Mouse (Mus musculus) heart, embryonic 14.5 days (tissue): ENCODE results near the gene Gcfc2. TPM values are rescaled to one million over a fixed set of nuclear protein-coding genes. Genes with fewer than 3 reads are reported as not detected.

ENCODE experiments used
- ATAC-seq: fragments of 200-750 bp; cut with Nextera tagmentation; 2 replicates; pipeline ENCODE4 v1.8.0; 2017; ENCODE audit warnings: low read depth, moderate TSS enrichment; ENCODE audit not compliant: insufficient number of reproducible peaks, insufficient read depth, low FRiP score
- H3K27ac ChIP-seq, 2 experiments: fragments of 200-500 bp in 1 of 2; fragments of 300-500 bp in 1 of 2; sonication (generic) in 1 of 2; replicated peaks in 1 of 2; 2 replicates each; pipeline ENCODE4 v1.5.1; 2012 to 2014; ENCODE audit warnings: low read depth in 2 of 2, low read length in 2 of 2, control low read depth in 1 of 2, mild to moderate bottlenecking in 1 of 2, mixed read lengths in 1 of 2; ENCODE audit not compliant: control insufficient read depth in 1 of 2, insufficient read depth in 1 of 2
- H3K27me3 ChIP-seq: fragments of 300-500 bp; sonication (generic); 2 replicates; pipeline ENCODE4 v1.6.1; 2014; ENCODE audit warnings: mild to moderate bottlenecking, low read length, control low read depth; ENCODE audit not compliant: control insufficient read depth, insufficient read depth
- H3K36me3 ChIP-seq: fragments of 300-500 bp; sonication (generic); 2 replicates; pipeline ENCODE4 v1.6.1; 2014; ENCODE audit warnings: mild to moderate bottlenecking, control low read depth, low read length, mixed read lengths; ENCODE audit not compliant: control insufficient read depth, insufficient read depth
- H3K4me1 ChIP-seq, 2 experiments: fragments of 200-500 bp in 1 of 2; fragments of 300-500 bp in 1 of 2; sonication (generic) in 1 of 2; 2 replicates each; pipeline ENCODE4 v1.6.1; 2012 to 2014; ENCODE audit warnings: low read length in 2 of 2, control low read depth in 1 of 2, mixed read lengths in 1 of 2; ENCODE audit not compliant: control insufficient read depth in 2 of 2, insufficient read depth in 2 of 2
- H3K4me2 ChIP-seq: fragments of 300-500 bp; sonication (generic); 2 replicates; pipeline ENCODE4 v1.6.1; 2014; ENCODE audit warnings: mild to moderate bottlenecking, low read length
- H3K4me3 ChIP-seq, 2 experiments: fragments of 200-500 bp in 1 of 2; fragments of 300-500 bp in 1 of 2; sonication (generic) in 1 of 2; 2 replicates each; pipeline ENCODE4 v1.5.1; 2012 to 2014; ENCODE audit warnings: low read length in 2 of 2, mild to moderate bottlenecking in 2 of 2, control low read depth in 1 of 2, low read depth in 1 of 2, moderate library complexity in 1 of 2; ENCODE audit not compliant: control insufficient read depth in 1 of 2, insufficient read depth in 1 of 2
- H3K9ac ChIP-seq: fragments of 300-500 bp; sonication (generic); 2 replicates; pipeline ENCODE4 v1.6.1; 2014; ENCODE audit warnings: mild to moderate bottlenecking, low read length
- H3K9me3 ChIP-seq: fragments of 300-500 bp; sonication (generic); 2 replicates; pipeline ENCODE4 v1.6.1; 2016; ENCODE audit warnings: low read length, control low read depth; ENCODE audit not compliant: control insufficient read depth
- WGBS: fragments of 180-500 bp; shearing (Covaris S2); extraction: QIAGEN DNeasy Blood & Tissue Kit; methylation state at CpG from one replicate; pipeline ENCODE4 v1.1.7; 2014; 5-methylcytosine and 5-hydroxymethylcytosine counted together
- polyA plus RNA-seq: library from polyadenylated mRNA; unstranded; fragments of >200 nt; fragmentation: Nextera tagmentation; extraction: Ambion mirVana; gene quantifications from 2 replicates; pipeline ENCODE4 v1.2.1, GENCODE M21; 2014

Gene Gcfc2
- polyA plus RNA-seq, result 6.5 and 7.0 TPM in 2 replicates

DNA sequence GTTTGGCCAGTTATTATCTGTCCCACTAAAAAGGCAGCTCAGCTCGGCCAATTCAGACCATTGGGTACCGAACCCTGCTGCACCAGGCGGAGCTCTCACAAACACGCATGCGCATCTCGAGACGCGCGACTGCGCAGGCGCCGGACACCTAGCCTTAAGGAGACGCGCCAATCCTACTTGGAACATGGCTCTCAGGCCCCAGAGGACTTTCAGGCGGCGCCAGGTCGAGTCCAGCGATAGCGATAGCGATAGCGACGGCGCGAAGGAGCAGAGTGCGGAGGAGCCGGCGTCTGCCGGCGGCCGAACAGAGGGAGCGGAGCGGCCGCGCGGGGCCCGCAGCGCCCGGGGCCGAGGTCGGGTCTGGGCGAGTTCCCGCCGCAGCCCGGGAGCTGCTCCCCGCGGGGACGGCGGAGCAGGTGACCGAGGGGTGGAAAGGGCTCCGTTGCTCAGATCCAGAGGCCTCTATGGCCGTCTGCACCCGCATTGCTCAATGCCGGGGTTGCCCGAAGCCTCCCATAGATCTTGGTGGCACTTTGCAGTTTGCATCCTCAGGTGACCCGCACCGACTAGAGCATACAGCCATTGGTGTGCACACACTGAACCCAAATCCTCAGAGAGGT lies at the start of gene Gcfc2:
TSS of gene Gcfc2 (plus strand) at position 147 of the 620 bp plus-strand sequence.
- peak within 1 kb of the TSS; percentile 70 for H3K4me2 ChIP-seq
- peak within 1 kb of the TSS; percentile 84 to 87 for H3K4me3 ChIP-seq
- WGBS, result under 1% methylated on average over 56 of the region's 56 CpGs
- peaks cover 33% of the 10 kb centered on the region for H3K36me3 ChIP-seq
- H3K9ac ChIP-seq, result peak within 1 kb of the TSS; percentile 92
- peak within 1 kb of the TSS; percentile 10 to 14; a peak in 2 of 4 replicates for H3K27ac ChIP-seq
- H3K4me1 ChIP-seq, result peaks cover 0 to 11% of the 10 kb centered on the region in 2 experiments; a peak in 1 of 4 replicates
- ATAC-seq, result peak; percentile 87
- no peaks in the 10 kb centered on the region for H3K27me3 ChIP-seq
- no peaks in the 10 kb centered on the region for H3K9me3 ChIP-seq

DNA sequence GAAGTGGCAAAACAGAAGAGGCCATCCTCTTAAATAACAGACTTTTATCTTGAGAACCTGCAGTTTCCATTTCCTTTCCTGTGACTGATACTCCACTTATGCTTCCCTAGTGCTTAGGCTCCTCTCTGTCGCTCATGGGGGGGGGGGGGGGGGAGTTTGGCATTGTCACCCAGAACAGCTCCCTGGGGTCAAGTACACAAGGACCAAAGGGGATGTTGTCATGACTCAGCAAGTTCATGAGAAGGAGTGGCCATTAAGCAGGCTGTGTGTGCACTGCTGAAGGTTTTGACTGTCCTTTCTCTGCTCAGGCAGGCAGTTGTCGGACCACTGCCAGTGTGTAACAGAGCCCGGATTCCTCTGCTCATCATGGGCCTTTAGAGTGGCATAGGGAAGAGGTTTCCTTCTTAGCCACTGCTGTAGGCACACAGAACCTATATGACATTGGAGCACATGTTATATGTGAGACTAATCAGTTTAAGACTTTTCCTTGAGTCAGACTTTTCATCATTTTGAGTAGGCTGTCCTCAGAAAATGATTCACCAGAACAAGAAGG lies 27.7 kb upstream of the Gcfc2 start:
- ATAC-seq, result no peak
- no peaks in the 10 kb centered on the region for H3K36me3 ChIP-seq

DNA sequence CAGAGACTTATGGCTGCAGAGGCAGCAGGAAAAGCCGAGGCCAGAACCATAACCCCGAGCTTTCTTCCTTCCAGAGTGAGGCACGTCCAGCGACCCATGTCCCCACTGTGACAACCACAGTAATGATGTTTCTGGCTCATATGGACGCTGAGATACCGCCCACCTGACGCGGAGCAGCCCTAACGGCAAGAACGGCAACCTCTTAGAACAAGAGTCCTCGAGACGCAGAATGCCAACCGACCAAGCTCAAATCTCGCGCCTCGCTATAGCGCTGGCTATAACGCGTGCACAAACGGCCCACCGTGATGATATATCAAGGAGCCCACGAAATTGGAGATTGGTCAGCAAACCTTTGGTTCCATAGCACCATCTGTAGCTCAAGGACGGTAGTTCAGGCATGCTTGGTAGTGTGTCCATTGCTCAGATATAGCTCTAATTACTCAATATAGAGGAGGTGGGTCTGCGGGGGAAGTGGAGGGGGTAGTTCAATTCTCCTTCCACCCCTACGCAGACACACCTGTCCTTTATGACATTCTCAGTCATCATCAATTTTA lies 13.1 kb upstream of the Gcfc2 start:
- ATAC-seq, result no peak
- H3K27me3 ChIP-seq, result no peaks in the 10 kb centered on the region
- H3K27ac ChIP-seq, result no peak overlapping the region
- no peaks in the 10 kb centered on the region for H3K36me3 ChIP-seq
- H3K4me2 ChIP-seq, result no peak overlapping the region
- WGBS, result 80% methylated on average over 25 of the region's 25 CpGs
- H3K4me3 ChIP-seq, result no peak overlapping the region
- H3K9ac ChIP-seq, result no peak overlapping the region
- H3K9me3 ChIP-seq, result no peaks in the 10 kb centered on the region
- no peaks in the 10 kb centered on the region for H3K4me1 ChIP-seq

More for the DNA sequence above, 27.7 kb upstream of the Gcfc2 start:
- Histone ChIP-seq H3K9me3 (no peaks in the 10 kb centered on the region), H3K9ac (no peak overlapping the region), H3K4me3 (no peak overlapping the region), H3K27ac (no peak overlapping the region), H3K4me2 (no peak overlapping the region), H3K4me1 (no peaks in the 10 kb centered on the region), H3K27me3 (no peaks in the 10 kb centered on the region)
- WGBS, result 33% methylated on average over 3 of the region's 3 CpGs

DNA sequence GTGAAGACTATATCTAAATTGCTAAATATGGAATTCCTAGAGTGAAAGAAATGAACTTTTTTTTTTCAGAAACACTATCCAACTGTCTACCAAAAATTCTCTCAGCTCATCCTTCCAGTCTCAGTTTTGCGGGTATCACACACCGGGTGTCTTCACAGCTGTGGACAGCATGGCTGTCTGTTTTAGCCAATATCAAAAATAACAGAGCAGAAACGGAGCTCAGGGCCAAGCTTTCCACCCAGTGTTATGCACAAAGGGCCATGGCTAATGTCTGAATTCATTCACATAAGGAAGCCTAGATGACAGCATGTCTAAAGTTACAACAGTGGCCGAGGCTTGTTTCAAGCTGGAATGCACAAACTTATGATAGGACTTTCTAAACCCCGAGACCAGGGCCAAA lies 12.2 kb upstream of the Gcfc2 start:
- ATAC-seq, result no peak
- Histone ChIP-seq H3K4me2 (no peak overlapping the region), H3K9ac (no peak overlapping the region), H3K4me1 (no peaks in the 10 kb centered on the region), H3K36me3 (no peaks in the 10 kb centered on the region), H3K4me3 (no peak overlapping the region), H3K27me3 (no peaks in the 10 kb centered on the region), H3K27ac (no peak overlapping the region), H3K9me3 (no peaks in the 10 kb centered on the region)
- WGBS, result 67% methylated on average over 5 of the region's 5 CpGs

DNA sequence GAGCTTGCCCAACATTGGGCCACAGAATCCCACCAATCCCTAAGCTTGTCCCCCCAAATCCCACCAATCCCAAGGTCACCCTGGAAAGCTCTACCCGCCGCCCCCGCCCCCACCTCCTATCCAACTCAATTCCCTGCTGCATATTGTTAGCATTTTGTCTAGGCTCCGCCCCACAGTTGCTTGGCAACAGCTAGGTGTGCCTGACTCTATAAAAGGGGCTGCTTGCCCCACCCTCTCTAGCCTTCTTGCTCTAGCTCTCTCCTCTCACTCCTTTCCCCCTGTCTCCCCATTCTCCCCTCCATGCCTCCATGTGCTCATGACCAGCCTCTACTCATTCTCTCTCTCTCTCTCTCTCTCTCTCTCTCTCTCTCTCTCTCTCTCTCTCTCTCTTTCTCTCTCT lies 11.8 kb upstream of the Gcfc2 start:
- no peak overlapping the region for H3K9ac ChIP-seq
- no peak overlapping the region for H3K4me2 ChIP-seq
- 81% methylated on average over 4 of the region's 4 CpGs for WGBS
- H3K4me1 ChIP-seq, result no peaks in the 10 kb centered on the region
- H3K9me3 ChIP-seq, result no peaks in the 10 kb centered on the region
- no peaks in the 10 kb centered on the region for H3K27me3 ChIP-seq
- ATAC-seq, result no peak
- H3K4me3 ChIP-seq, result no peak overlapping the region
- H3K27ac ChIP-seq, result no peak overlapping the region
- no peaks in the 10 kb centered on the region for H3K36me3 ChIP-seq

DNA sequence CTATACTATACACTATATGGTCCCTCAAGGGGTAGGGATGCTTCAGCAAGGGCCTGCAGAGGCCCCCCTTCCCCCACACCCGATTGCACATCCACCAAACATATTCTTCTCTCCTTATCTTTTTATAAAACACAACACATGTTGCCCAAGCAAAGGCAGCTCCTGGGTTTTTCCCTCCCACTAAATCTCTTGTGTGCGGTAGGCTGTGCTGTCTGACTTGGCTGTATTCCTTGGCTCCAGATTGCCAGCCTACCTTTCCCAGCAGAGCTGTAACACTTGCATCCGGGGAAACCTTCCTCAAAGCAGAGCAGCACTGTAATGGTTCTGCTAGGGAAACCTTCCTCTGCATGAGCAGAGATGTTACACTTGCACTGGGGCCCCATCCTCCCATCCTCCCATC lies 11.3 kb upstream of the Gcfc2 start:
- no peak for ATAC-seq

DNA sequence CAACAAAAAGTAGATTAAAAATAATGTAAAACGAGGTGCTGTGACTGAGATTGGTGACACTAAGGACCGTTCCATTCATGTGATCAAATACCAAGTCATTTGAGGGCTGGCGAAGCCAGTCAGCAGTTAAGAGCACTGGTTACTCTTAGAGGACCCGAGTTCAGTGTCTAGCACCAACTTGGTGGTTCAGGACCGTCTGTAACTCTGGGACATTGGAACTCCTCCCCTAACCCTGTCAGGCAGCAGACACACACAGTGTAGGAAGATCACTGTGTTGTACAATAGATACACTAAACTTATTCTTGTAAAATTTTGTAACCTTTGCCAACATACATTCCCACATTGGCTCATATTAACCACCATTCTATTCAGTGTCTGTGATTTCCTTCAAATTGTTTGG lies 835 bp downstream of the Gcfc2 start:
- Histone ChIP-seq H3K4me1 (peaks cover 0 to 11% of the 10 kb centered on the region in 2 experiments; a peak in 1 of 4 replicates), H3K9me3 (no peaks in the 10 kb centered on the region), H3K4me2 (peak overlapping the region; percentile 70), H3K27me3 (no peaks in the 10 kb centered on the region), H3K36me3 (peaks cover 40% of the 10 kb centered on the region), H3K27ac (no peak overlapping the region), H3K9ac (peak overlapping the region; percentile 92), H3K4me3 (peak overlapping the region; percentile 84 to 87; a peak in 3 of 4 replicates)
- no peak for ATAC-seq
- WGBS, result 17% methylated on average over 5 of the region's 5 CpGs

More for the DNA sequence above, 11.3 kb upstream of the Gcfc2 start:
- Histone ChIP-seq H3K4me3 (no peak overlapping the region), H3K36me3 (no peaks in the 10 kb centered on the region), H3K4me2 (no peak overlapping the region), H3K9me3 (no peaks in the 10 kb centered on the region), H3K4me1 (no peaks in the 10 kb centered on the region), H3K27me3 (no peaks in the 10 kb centered on the region), H3K27ac (no peak overlapping the region), H3K9ac (no peak overlapping the region)
- 64% methylated on average over 3 of the region's 3 CpGs for WGBS
